Mouse (Mus musculus): ENCODE measurements around the gene Tyw5. TPM values are rescaled to one million over a fixed set of nuclear protein-coding genes. Genes with fewer than 3 reads are reported as not detected.

Tyw5 gene
- polyA plus RNA-seq, 1 experiment from 2014 or later, result 26.9 TPM

GRCm38 (mm10) chr1:57376806-57377205 lies 30.1 kb downstream of the Tyw5 start:
- Histone ChIP-seq H3K27ac (ENCODE audit: low read length) (no peak overlapping the region), H3K36me3 (ENCODE audit: insufficient read depth, low read length) (no peaks in the 10 kb centered on the region), H3K9me3 (ENCODE audit: low read length) (no peaks in the 10 kb centered on the region), H3K4me3 (ENCODE audit: low read depth, low read length) (no peak overlapping the region), H3K27me3 (replicated peaks; ENCODE audit: insufficient read depth, low read length) (no peaks in the 10 kb centered on the region), H3K4me1 (ENCODE audit: insufficient read depth, low read depth, low read length) (peaks cover 4% of the 10 kb centered on the region; the same call in 1 of the 2 replicates), H3K4me2 (replicated peaks; ENCODE audit: low read depth, low read length) (peak overlapping the region; percentile 98; the same call in 1 of the 2 replicates), H3K9ac (replicated peaks; ENCODE audit: low read depth) (no peak overlapping the region)
- 60% methylated on average over 6 of the region's 6 CpGs for WGBS
- no peak for ATAC-seq
- no peak for TF ChIP-seq CTCF (IDR thresholded peaks at IDR 0.05)
- no peak for TF ChIP-seq EP300 (IDR thresholded peaks at IDR 0.05)
- no peak for DNase-seq (ENCODE audit: low spot score)

- TF ChIP-seq CTCF (IDR thresholded peaks at IDR 0.05) (no peak), EP300 (IDR thresholded peaks at IDR 0.05) (no peak)
- Histone ChIP-seq H3K27ac (ENCODE audit: low read length) (no peak overlapping the region), H3K9ac (replicated peaks; ENCODE audit: low read depth) (no peak overlapping the region), H3K4me1 (ENCODE audit: insufficient read depth, low read depth, low read length) (peaks cover 4% of the 10 kb centered on the region; the same call in 1 of the 2 replicates), H3K27me3 (replicated peaks; ENCODE audit: insufficient read depth, low read length) (no peaks in the 10 kb centered on the region), H3K9me3 (ENCODE audit: low read length) (no peaks in the 10 kb centered on the region), H3K4me3 (ENCODE audit: low read depth, low read length) (no peak overlapping the region), H3K4me2 (replicated peaks; ENCODE audit: low read depth, low read length) (no peak overlapping the region), H3K36me3 (ENCODE audit: insufficient read depth, low read length) (no peaks in the 10 kb centered on the region)
- DNase-seq (ENCODE audit: low spot score) (no peak), ATAC-seq (no peak)
- WGBS, result 85% methylated on average over 2 of the region's 2 CpGs
Observed at GRCm38 (mm10) chr1:57375276-57375675, 31.6 kb downstream of the Tyw5 start.

- no peak overlapping the region for H3K9ac ChIP-seq (replicated peaks; ENCODE audit: low read depth)
- TF ChIP-seq EP300 (IDR thresholded peaks at IDR 0.05) (no peak), CTCF (IDR thresholded peaks at IDR 0.05) (no peak)
- H3K9me3 ChIP-seq (ENCODE audit: low read length), result no peaks in the 10 kb centered on the region
- no peaks in the 10 kb centered on the region for H3K4me1 ChIP-seq (ENCODE audit: insufficient read depth, low read depth, low read length)
- no peak overlapping the region for H3K27ac ChIP-seq (ENCODE audit: low read length)
- no peak overlapping the region for H3K4me3 ChIP-seq (ENCODE audit: low read depth, low read length)
- H3K4me2 ChIP-seq (replicated peaks; ENCODE audit: low read depth, low read length), result no peak overlapping the region
- ATAC-seq (no peak), DNase-seq (ENCODE audit: low spot score) (no peak)
- WGBS, result 54% methylated on average over 4 of the region's 4 CpGs
- H3K27me3 ChIP-seq (replicated peaks; ENCODE audit: insufficient read depth, low read length), result no peaks in the 10 kb centered on the region
- H3K36me3 ChIP-seq (ENCODE audit: insufficient read depth, low read length), result no peaks in the 10 kb centered on the region
Observed at GRCm38 (mm10) chr1:57370451-57370850, 36.5 kb downstream of the Tyw5 start.

- 70% methylated on average over 4 of the region's 4 CpGs for WGBS
- no peaks in the 10 kb centered on the region for H3K4me1 ChIP-seq (ENCODE audit: insufficient read depth, low read depth, low read length)
- no peaks in the 10 kb centered on the region for H3K36me3 ChIP-seq (ENCODE audit: insufficient read depth, low read length)
- H3K27ac ChIP-seq (ENCODE audit: low read length), result no peak overlapping the region
- H3K4me3 ChIP-seq (ENCODE audit: low read depth, low read length), result no peak overlapping the region
- no peaks in the 10 kb centered on the region for H3K27me3 ChIP-seq (replicated peaks; ENCODE audit: insufficient read depth, low read length)
- DNase-seq (ENCODE audit: low spot score) (no peak), ATAC-seq (no peak)
- no peak overlapping the region for H3K4me2 ChIP-seq (replicated peaks; ENCODE audit: low read depth, low read length)
- no peak overlapping the region for H3K9ac ChIP-seq (replicated peaks; ENCODE audit: low read depth)
- TF ChIP-seq EP300 (IDR thresholded peaks at IDR 0.05), result no peak
- TF ChIP-seq CTCF (IDR thresholded peaks at IDR 0.05), result no peak
- H3K9me3 ChIP-seq (ENCODE audit: low read length), result no peaks in the 10 kb centered on the region
Observed at GRCm38 (mm10) chr1:57369111-57369510, 37.8 kb downstream of the Tyw5 start.

- Histone ChIP-seq H3K9me3 (ENCODE audit: low read length) (no peaks in the 10 kb centered on the region), H3K4me3 (ENCODE audit: low read depth, low read length) (no peak overlapping the region), H3K36me3 (ENCODE audit: insufficient read depth, low read length) (no peaks in the 10 kb centered on the region), H3K9ac (replicated peaks; ENCODE audit: low read depth) (no peak overlapping the region), H3K4me2 (replicated peaks; ENCODE audit: low read depth, low read length) (no peak overlapping the region), H3K27me3 (replicated peaks; ENCODE audit: insufficient read depth, low read length) (no peaks in the 10 kb centered on the region), H3K27ac (ENCODE audit: low read length) (no peak overlapping the region), H3K4me1 (ENCODE audit: insufficient read depth, low read depth, low read length) (no peaks in the 10 kb centered on the region)
- TF ChIP-seq EP300 (IDR thresholded peaks at IDR 0.05) (no peak), CTCF (IDR thresholded peaks at IDR 0.05) (no peak)
- WGBS, result 84% methylated on average over 3 of the region's 3 CpGs
- no peak for DNase-seq (ENCODE audit: low spot score)
- no peak for ATAC-seq
Observed at GRCm38 (mm10) chr1:57367446-57367845, 39.5 kb downstream of the Tyw5 start.

- no peaks in the 10 kb centered on the region for H3K36me3 ChIP-seq (ENCODE audit: insufficient read depth, low read length)
- no peak for TF ChIP-seq CTCF (IDR thresholded peaks at IDR 0.05)
- no peak for TF ChIP-seq EP300 (IDR thresholded peaks at IDR 0.05)
- ATAC-seq, result no peak
- no peak overlapping the region for H3K4me3 ChIP-seq (ENCODE audit: low read depth, low read length)
- H3K9ac ChIP-seq (replicated peaks; ENCODE audit: low read depth), result no peak overlapping the region
- WGBS, result 88% methylated on average over 5 of the region's 5 CpGs
- no peaks in the 10 kb centered on the region for H3K9me3 ChIP-seq (ENCODE audit: low read length)
- H3K27me3 ChIP-seq (replicated peaks; ENCODE audit: insufficient read depth, low read length), result no peaks in the 10 kb centered on the region
- H3K27ac ChIP-seq (ENCODE audit: low read length), result no peak overlapping the region
- no peak overlapping the region for H3K4me2 ChIP-seq (replicated peaks; ENCODE audit: low read depth, low read length)
- DNase-seq (ENCODE audit: low spot score), result no peak
- H3K4me1 ChIP-seq (ENCODE audit: insufficient read depth, low read depth, low read length), result no peaks in the 10 kb centered on the region
Observed at GRCm38 (mm10) chr1:57358546-57358945, 48.4 kb downstream of the Tyw5 start.

GRCm38 (mm10) chr1:57351941-57352340 lies 55.0 kb downstream of the Tyw5 start:
- Histone ChIP-seq H3K4me3 (ENCODE audit: low read depth, low read length) (no peak overlapping the region), H3K36me3 (ENCODE audit: insufficient read depth, low read length) (no peaks in the 10 kb centered on the region)

More at GRCm38 (mm10) chr1:57351941-57352340, 55.0 kb downstream of the Tyw5 start:
- no peak overlapping the region for H3K9ac ChIP-seq (replicated peaks; ENCODE audit: low read depth)
- TF ChIP-seq EP300 (IDR thresholded peaks at IDR 0.05) (no peak), CTCF (IDR thresholded peaks at IDR 0.05) (no peak)
- DNase-seq (ENCODE audit: low spot score) (no peak), ATAC-seq (no peak)
- H3K27me3 ChIP-seq (replicated peaks; ENCODE audit: insufficient read depth, low read length), result no peaks in the 10 kb centered on the region
- WGBS, result 50% methylated on average over 1 of the region's 1 CpGs
- no peaks in the 10 kb centered on the region for H3K4me1 ChIP-seq (ENCODE audit: insufficient read depth, low read depth, low read length)
- H3K27ac ChIP-seq (ENCODE audit: low read length), result no peak overlapping the region
- H3K9me3 ChIP-seq (ENCODE audit: low read length), result no peaks in the 10 kb centered on the region
- H3K4me2 ChIP-seq (replicated peaks; ENCODE audit: low read depth, low read length), result no peak overlapping the region

Measured in lung, postnatal 0 days (tissue).